Mouse (Mus musculus) kidney, adult 11 months (tissue): ENCODE results near the gene Psmc2.

ENCODE experiments used
- DNase-seq: peaks from one replicate; pipeline ENCODE4 v3.0.0; 2022

Psmc2 gene

GRCm38 (mm10) chr5:21810924-21811323 is 25.8 kb downstream of the Psmc2 start:
- no peak for DNase-seq

GRCm38 (mm10) chr5:21813994-21814393 is 28.9 kb downstream of the Psmc2 start:
- no peak for DNase-seq

- no peak for DNase-seq
Observed at GRCm38 (mm10) chr5:21826370-21826769, 41.3 kb downstream of the Psmc2 start.

- DNase-seq: no peak
Observed at GRCm38 (mm10) chr5:21827643-21828042, 42.6 kb downstream of the Psmc2 start.

- no peak for DNase-seq
Observed at GRCm38 (mm10) chr5:21828855-21829254, 43.8 kb downstream of the Psmc2 start.

- no peak for DNase-seq
Observed at GRCm38 (mm10) chr5:21831761-21832160, 46.7 kb downstream of the Psmc2 start.

GRCm38 (mm10) chr5:21844676-21845075 is 59.6 kb downstream of the Psmc2 start:
- DNase-seq: no peak

- no peak for DNase-seq
Observed at GRCm38 (mm10) chr5:21846616-21847290, 61.7 kb downstream of the Psmc2 start.

- DNase-seq: no peak
Observed at GRCm38 (mm10) chr5:21847438-21847837, 62.4 kb downstream of the Psmc2 start.

GRCm38 (mm10) chr5:21851679-21852340 is 66.7 kb downstream of the Psmc2 start:
- no peak for DNase-seq
